Mouse (Mus musculus): ENCODE results near the gene Col4a3. TPM values are rescaled to one million over a fixed set of nuclear protein-coding genes. Genes with fewer than 3 reads are reported as not detected.

Col4a3 gene
- total RNA-seq, 4 experiments from 2014 or later: 0.31 to 0.50 (median 0.41) TPM

DNA sequence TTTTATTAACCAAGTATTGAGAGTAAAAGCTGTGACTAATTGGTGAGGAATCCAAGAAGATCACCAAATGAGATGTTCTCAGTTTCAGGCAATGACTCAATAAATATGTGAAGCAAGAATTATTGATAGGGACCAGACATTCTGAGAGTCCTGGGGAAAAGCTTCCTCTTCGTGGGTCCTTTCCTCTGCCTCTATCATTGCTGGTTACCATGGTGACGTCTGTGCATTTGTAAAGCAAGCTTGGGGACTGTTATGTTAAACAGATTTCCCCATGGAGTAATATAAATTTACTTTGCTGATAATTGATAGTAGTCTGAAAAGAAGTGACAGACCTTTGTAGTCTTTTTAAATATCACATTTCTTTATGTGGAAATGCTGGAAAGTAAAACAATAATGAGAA is 76.8 kb downstream of the Col4a3 start:
- DNase-seq (ENCODE audit: low spot score in 2 of 2): no peak

DNA sequence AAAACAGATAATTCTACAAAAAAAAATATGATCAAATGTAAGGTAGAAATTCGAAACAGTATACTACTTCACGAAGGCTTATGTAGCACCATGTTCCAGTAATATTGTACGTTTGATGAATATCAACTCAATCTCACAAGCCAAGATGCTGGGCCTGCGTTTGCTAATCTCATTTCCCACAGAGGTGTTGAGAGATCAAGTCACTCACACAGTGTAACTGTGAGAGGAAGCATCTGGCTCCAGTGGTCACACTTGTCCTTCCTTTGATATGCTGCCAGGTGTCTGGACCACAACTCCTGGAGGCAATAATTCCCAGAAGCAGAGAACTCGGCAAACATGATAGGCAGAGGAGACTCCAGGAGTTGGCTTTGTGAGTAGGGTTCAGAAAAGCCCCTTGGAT is 99.6 kb downstream of the Col4a3 start:
- DNase-seq (ENCODE audit: low spot score in 2 of 2): no peak

DNA sequence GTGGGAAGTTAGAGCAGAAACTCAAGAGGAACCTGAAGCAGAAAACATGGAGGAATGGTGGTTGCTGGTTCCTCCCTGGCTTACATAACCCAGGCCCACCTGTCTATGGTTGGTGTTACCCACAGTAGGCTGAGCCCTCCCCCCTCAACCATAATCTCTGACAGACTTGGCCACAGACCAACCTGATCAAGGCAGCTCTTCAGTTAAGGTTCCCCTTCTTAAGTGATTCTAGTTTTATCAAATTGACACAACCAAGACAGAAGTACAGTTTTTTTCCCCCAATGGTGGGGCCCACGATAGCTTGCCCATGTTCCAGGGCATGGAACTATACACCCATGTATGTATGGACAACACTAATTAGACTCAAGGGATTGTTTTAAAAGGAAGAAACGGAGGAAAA is 100.1 kb downstream of the Col4a3 start:
- no peak for DNase-seq (ENCODE audit: low spot score in 2 of 2)

- no peak for DNase-seq (ENCODE audit: low spot score in 2 of 2)
Observed at GRCm38 (mm10) chr1:82687931-82688330, 101.2 kb downstream of the Col4a3 start.

DNA sequence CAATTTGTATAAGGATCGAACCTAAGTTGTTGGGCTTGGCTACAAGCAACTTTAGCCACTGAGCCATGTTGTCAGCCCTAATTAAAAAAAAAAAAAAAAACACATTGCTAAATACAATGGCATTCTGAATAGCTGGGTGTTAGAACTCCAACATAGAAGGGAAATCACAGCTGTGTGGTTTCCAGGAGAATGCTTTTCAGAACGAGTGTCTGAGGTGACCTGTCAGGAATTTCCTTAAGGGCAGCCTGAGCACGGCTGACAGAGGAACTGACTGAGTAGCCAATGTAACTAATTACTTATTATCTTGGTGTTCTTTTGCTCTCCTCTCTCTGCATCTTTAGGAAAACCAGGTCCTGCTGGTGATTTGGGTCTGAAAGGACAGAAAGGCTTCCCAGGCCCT is 109.2 kb downstream of the Col4a3 start:
- no peak for DNase-seq (ENCODE audit: low spot score in 2 of 2)

DNA sequence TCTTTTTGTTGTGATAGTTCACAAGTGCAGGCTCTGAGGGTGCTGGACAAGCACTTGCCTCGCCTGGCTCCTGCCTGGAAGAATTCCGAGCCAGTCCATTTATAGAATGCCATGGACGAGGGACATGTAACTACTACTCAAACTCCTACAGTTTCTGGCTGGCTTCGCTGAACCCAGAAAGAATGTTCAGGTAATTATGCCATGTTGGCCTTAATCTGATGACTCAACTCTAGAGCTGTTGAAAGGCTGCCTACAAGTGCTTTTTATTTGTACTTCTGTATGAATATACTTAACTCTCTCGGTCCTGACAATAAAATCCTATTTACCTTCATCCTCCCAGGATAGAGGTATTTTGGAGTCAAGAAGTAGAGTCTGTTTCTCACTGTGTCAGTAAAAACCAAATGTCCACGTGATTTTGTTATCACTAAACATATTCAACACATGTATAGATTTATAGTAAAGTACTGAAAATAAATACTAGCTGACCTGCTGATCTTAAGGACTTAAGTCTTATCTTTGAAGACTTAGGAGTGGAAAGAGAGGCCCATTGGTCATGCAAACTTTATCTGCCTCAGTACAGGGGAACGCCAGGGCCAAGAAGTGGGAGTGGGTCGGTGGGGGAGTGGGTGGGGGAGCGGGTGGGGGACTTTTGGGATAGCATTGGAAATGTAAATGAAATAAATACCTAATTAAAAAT is 131.2 kb downstream of the Col4a3 start:
- no peak for DNase-seq (ENCODE audit: low spot score in 2 of 2)

- DNase-seq (ENCODE audit: low spot score in 2 of 2): peak; percentile 91 to 92
Observed at GRCm38 (mm10) chr1:82724339-82725025, 137.8 kb downstream of the Col4a3 start, which contains the start of gene Mff. Mff (plus strand) TSS chr1:82724890.

- no peak for DNase-seq (ENCODE audit: low spot score in 2 of 2)
Observed at GRCm38 (mm10) chr1:82725026-82725874, 138.5 kb downstream of the Col4a3 start.

GRCm38 (mm10) chr1:82725875-82726185 is 139.1 kb downstream of the Col4a3 start:
- no peak for DNase-seq (ENCODE audit: low spot score in 2 of 2)

GRCm38 (mm10) chr1:82726482-82726881 is 139.8 kb downstream of the Col4a3 start:
- DNase-seq (ENCODE audit: low spot score in 2 of 2): no peak

GRCm38 (mm10) chr1:82733357-82733756 is 146.6 kb downstream of the Col4a3 start:
- no peak for DNase-seq (ENCODE audit: low spot score in 2 of 2)

DNA sequence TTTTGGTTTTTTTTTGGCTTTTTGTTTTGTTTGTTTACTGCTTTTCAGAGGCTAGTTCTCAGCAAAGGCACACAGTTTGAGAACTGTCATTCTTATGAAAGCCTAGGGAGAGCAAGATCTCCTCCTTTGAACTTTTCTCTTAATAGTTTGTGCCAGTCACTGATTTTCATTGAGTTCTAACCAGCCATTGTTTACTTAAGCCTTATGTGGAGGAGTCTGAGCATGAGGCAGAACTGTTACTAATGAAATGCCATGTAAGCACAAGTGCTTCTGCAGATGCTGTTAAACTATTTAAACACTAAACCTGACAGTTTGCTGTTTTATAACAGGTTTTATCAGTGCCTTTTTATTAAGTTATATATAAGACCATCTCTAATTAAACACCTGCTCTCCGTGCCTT is 151.3 kb downstream of the Col4a3 start:
- DNase-seq (ENCODE audit: low spot score in 2 of 2): no peak

DNA sequence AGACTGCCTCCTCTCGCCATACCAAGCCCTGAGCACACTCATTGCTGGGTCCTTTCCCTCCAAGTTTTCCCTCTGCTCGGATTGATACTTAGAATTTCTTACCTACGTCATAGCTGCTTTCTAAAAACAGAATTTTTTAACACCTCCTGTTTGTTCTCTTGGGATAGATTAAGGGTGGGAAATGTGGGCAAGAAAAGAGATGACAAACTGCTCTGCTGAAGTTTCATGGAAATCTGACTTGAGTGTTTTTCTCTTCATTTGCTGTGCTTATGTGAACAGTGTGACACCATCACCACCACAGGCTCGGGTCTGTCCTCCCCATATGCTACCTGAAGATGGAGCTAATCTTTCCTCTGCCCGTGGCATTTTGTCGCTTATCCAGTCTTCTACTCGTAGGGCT is 154.8 kb downstream of the Col4a3 start:
- DNase-seq (ENCODE audit: low spot score in 2 of 2): no peak

GRCm38 (mm10) chr1:82743962-82744361 is 157.2 kb downstream of the Col4a3 start:
- no peak for DNase-seq (ENCODE audit: low spot score in 2 of 2)

GRCm38 (mm10) chr1:82746408-82746807 is 159.7 kb downstream of the Col4a3 start:
- DNase-seq (ENCODE audit: low spot score in 2 of 2): peak in 1 of 2 experiments; percentile 16

- no peak for DNase-seq (ENCODE audit: low spot score in 2 of 2)
Observed at GRCm38 (mm10) chr1:82747714-82748452, 161.2 kb downstream of the Col4a3 start.

- DNase-seq (ENCODE audit: low spot score in 2 of 2): no peak
Observed at GRCm38 (mm10) chr1:82759520-82759919, 172.8 kb downstream of the Col4a3 start.

- no peak for DNase-seq (ENCODE audit: low spot score in 2 of 2)
Observed at GRCm38 (mm10) chr1:82761454-82762169, 174.9 kb downstream of the Col4a3 start.

DNA sequence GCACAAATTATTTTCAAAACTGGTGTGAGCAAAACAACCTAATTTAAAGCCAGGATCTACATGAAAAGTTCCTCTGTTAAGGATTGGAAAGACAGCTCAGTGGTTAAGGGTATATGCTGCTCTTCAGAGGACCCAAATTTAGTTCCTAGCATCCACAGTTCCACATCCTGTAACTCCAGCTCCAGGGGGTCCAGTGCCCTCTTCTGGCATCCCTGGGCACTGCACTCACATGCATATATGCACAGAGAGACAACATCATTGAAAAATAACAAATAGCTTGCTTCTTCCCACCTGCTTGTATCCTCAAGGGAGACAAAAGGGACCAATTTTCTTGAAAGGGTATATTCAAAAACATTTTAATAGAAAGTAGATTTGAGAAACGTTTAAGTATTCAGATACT is 175.6 kb downstream of the Col4a3 start:
- DNase-seq (ENCODE audit: low spot score in 2 of 2): no peak

- DNase-seq (ENCODE audit: low spot score in 2 of 2): no peak
Observed at GRCm38 (mm10) chr1:82766227-82766626, 179.5 kb downstream of the Col4a3 start.

- no peak for DNase-seq (ENCODE audit: low spot score in 2 of 2)
Observed at GRCm38 (mm10) chr1:82766641-82767040, 179.9 kb downstream of the Col4a3 start.
